Mouse (Mus musculus) brain, embryonic 14.5 days (tissue): ENCODE data around the gene Flnc.

ENCODE experiments used
- CTCF ChIP-seq: fragments of 200-500 bp; IDR thresholded peaks from 2 replicates; pipeline ENCODE4 v1.5.1; 2012; ENCODE audit warnings: inconsistent platforms, mild to moderate bottlenecking, moderate library complexity, borderline replicate concordance; ENCODE audit not compliant: insufficient read depth, insufficient read length; ENCODE audit errors: extremely low read depth
- POLR2A ChIP-seq: fragments of 200-500 bp; IDR thresholded peaks from 2 replicates; pipeline ENCODE4 v1.6.1; 2012; ENCODE audit warnings: mild to moderate bottlenecking, inconsistent platforms, borderline replicate concordance; ENCODE audit not compliant: poor library complexity, insufficient read depth, insufficient read length, severe bottlenecking; ENCODE audit errors: extremely low read depth

- TF ChIP-seq CTCF (no peak), POLR2A (no peak)
Observed at GRCm38 (mm10) chr6:29425118-29425517, 7.9 kb upstream of the Flnc start.
